Mouse (Mus musculus) G1E (cell line): ENCODE measurements around the gene Capn9. TPM values are rescaled to one million over a fixed set of nuclear protein-coding genes. Genes with fewer than 3 reads are reported as not detected.

Experiments used
- ATAC-seq: 2 replicates; pipeline ENCODE4 v1.8.0; 2016; ENCODE audit warnings: mild to moderate bottlenecking; ENCODE audit not compliant: insufficient number of reproducible peaks, poor library complexity, low FRiP score, severe bottlenecking; ENCODE audit errors: extremely low read depth
- DNase-seq: peaks from one replicate; pipeline ENCODE4 v3.0.0; 2012; ENCODE audit warnings: low spot score
- H3K27me3 ChIP-seq: 2 replicates; pipeline ENCODE4 v1.6.1; 2012; ENCODE audit warnings: mild to moderate bottlenecking, low read length, inconsistent platforms; ENCODE audit not compliant: insufficient read depth
- H3K36me3 ChIP-seq: replicated peaks from 2 replicates; pipeline ENCODE3; 2012; ENCODE audit warnings: mild to moderate bottlenecking, inconsistent platforms
- H3K4me1 ChIP-seq: 2 replicates; pipeline ENCODE4 v1.6.1; 2012; ENCODE audit warnings: low read depth, low read length, inconsistent platforms, mixed read lengths; ENCODE audit not compliant: insufficient read depth
- H3K4me3 ChIP-seq: 2 replicates; pipeline ENCODE4 v1.5.1; 2012; ENCODE audit warnings: low read depth, mild to moderate bottlenecking, inconsistent platforms, low read length, moderate library complexity, mixed read lengths
- H3K9me3 ChIP-seq: replicated peaks from 2 replicates; pipeline ENCODE4 v1.6.1; 2012; ENCODE audit warnings: inconsistent platforms
- CTCF ChIP-seq: IDR thresholded peaks from 2 replicates; pipeline ENCODE4 v1.5.1; 2012; ENCODE audit warnings: low read depth, low read length, inconsistent platforms, mixed read lengths
- GATA1 ChIP-seq: IDR thresholded peaks from 2 replicates; pipeline ENCODE4 v1.6.1; 2012; ENCODE audit warnings: borderline replicate concordance, low read length, inconsistent platforms, mixed read lengths
- GATA2 ChIP-seq: IDR thresholded peaks from 2 replicates; pipeline ENCODE4 v1.6.1; 2012; ENCODE audit warnings: low read depth, low read length, inconsistent platforms, borderline replicate concordance
- POLR2AphosphoS5 ChIP-seq: IDR thresholded peaks from 2 replicates; pipeline ENCODE4 v1.6.1; 2012; ENCODE audit warnings: low read depth, low read length, inconsistent platforms; ENCODE audit not compliant: insufficient replicate concordance
- TAL1 ChIP-seq: conservative IDR thresholded peaks from 2 replicates; pipeline ENCODE4 v1.6.1; 2012; ENCODE audit warnings: low read depth, low read length, inconsistent platforms, mixed read lengths
- polyA plus RNA-seq: library from polyadenylated mRNA; stranded (reverse); fragments of >175 nt; gene quantifications from 2 replicates; pipeline ENCODE4 v1.2.3, GENCODE M21; 2012
- total RNA-seq, 2 experiments: library from RNA; stranded (forward) in 1 of 2; stranded (reverse) in 1 of 2; fragments of 200-1000 nt in 1 of 2; fragments of >200 nt in 1 of 2; fragmentation: Nextera tagmentation in 1 of 2; gene quantifications; 2 replicates each; pipeline ENCODE4 v1.2.3; 2014 to 2017

Capn9 gene
- total and polyA plus RNA-seq, 3 experiments = not detected

DNA sequence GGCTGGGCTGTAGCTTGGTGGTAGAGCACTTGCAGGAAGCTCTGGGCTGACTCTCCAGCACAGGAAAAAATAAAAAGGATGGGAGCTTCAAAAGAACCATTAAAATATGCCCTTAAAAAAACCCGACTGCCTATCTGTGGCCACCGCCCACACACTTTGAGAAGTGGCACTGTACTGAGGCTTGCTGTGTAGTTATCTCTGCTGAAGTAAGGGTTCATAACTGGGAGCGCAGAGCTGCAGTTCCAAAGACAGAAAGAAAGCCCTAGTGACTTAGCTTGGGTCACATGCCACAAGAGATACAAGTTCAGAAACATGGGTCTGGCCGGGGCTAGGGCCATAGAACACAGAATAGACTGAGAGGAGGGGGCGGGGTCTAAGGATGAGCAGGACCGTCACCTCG is 82.0 kb downstream of the Capn9 start:
- Histone ChIP-seq H3K4me1 (peaks cover 34% of the 10 kb centered on the region), H3K9me3 (no peaks in the 10 kb centered on the region), H3K36me3 (peaks cover 63% of the 10 kb centered on the region), H3K4me3 (no peak overlapping the region), H3K27me3 (no peaks in the 10 kb centered on the region)
- ATAC-seq (no peak), DNase-seq (no peak)
- TF ChIP-seq GATA2 (no peak), CTCF (no peak), GATA1 (no peak), POLR2AphosphoS5 (no peak), TAL1 (no peak)

DNA sequence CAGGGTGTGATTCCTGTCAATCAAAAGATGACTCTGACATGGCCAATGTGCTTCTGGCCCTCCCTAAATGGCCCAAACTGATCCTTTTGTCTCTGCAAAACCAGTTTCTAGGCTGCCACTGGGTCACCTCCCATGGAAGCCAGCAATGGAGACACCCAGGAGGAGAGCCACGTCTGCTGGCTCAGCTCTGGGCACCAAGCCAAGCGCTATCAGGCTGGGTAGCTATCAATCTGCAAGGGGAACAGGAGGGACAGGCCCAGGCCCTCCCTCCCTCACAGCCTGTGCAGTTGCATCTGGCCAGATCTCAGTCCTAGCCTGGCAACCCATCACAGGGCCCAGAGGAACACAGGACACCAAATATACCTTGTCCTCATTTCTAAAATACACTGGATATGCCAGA is 82.5 kb downstream of the Capn9 start:
- Histone ChIP-seq H3K27me3 (no peaks in the 10 kb centered on the region; the same call in 1 of the 2 replicates), H3K36me3 (peaks cover 58% of the 10 kb centered on the region), H3K9me3 (no peaks in the 10 kb centered on the region), H3K4me3 (no peak overlapping the region; the same call in 1 of the 2 replicates), H3K4me1 (peaks cover 35% of the 10 kb centered on the region)
- TF ChIP-seq TAL1 = no peak
- no peak for TF ChIP-seq POLR2AphosphoS5
- TF ChIP-seq CTCF = no peak
- TF ChIP-seq GATA2 = no peak
- TF ChIP-seq GATA1 = no peak
- ATAC-seq (no peak), DNase-seq (peak; percentile 52)

DNA sequence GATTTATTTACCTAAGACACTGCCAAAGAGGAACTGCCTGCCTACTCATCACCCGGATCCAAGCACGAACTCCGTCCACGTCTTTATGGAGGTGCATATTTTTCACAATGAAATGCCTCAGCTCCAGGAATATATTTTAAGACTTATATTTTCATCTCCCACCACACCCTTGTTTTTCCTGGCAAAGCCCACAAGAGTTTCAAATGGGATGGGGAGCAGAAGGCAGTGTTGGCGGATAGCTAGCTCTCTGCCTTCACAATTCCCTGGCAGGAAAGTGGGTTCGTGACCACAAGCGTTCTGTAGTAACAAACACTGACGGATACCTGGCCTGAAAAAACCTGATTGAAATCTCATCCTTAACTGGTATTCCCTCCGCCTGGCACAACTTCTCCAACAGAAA is 85.9 kb downstream of the Capn9 start:
- Histone ChIP-seq H3K36me3 (peaks cover 32% of the 10 kb centered on the region), H3K4me1 (peaks cover 39% of the 10 kb centered on the region), H3K27me3 (peaks cover 6% of the 10 kb centered on the region; the same call in 1 of the 2 replicates), H3K9me3 (no peaks in the 10 kb centered on the region), H3K4me3 (peak overlapping the region; percentile 84; the same call in 1 of the 2 replicates)
- ATAC-seq (no peak), DNase-seq (no peak)
- no peak for TF ChIP-seq POLR2AphosphoS5
- no peak for TF ChIP-seq TAL1
- no peak for TF ChIP-seq CTCF
- no peak for TF ChIP-seq GATA1
- TF ChIP-seq GATA2 = no peak

DNA sequence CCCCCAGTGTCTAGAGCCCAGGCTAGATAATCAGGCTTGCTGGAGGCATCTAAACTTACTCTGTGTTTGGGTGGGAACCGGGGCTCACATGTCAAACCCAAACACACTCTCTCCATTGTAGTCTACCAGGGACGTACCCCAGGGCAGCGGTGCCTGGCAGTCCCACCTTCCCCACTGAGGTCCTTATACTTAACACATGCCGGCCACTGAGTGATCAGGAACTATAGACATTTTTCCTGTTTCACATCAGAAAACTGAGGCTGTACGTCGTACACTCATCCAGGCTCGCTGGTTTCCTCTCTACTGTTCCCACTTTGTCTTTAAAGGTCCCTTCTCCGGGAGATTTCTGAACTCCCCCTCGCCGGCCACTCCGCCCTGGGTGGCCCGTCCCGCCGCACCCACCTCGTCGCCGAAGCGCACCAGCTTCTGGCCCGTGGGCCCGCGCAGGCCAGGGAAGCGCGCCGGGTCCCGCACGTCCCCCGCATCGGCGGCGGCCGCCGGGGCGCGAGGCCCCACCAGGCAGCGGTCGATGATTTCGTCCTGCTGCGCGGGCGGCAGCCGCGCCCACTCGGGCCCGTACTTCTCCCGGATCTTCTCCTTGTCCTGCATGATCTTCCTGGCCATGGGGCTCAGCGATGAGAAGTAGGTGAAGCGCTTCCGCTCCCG is 86.7 kb downstream of the Capn9 start:
- H3K36me3 ChIP-seq = peaks cover 29% of the 10 kb centered on the region
- peak overlapping the region; percentile 84 for H3K4me3 ChIP-seq
- DNase-seq (peak; percentile 18), ATAC-seq (0 out of 2 replicates have a peak, but pooled peaks have one; percentile 15)
- TF ChIP-seq GATA2 (no peak), TAL1 (no peak), CTCF (no peak), GATA1 (no peak), POLR2AphosphoS5 (no peak)
- H3K27me3 ChIP-seq = peaks cover 13% of the 10 kb centered on the region; the same call in 1 of the 2 replicates
- H3K4me1 ChIP-seq = peaks cover 39% of the 10 kb centered on the region
- H3K9me3 ChIP-seq = no peaks in the 10 kb centered on the region

DNA sequence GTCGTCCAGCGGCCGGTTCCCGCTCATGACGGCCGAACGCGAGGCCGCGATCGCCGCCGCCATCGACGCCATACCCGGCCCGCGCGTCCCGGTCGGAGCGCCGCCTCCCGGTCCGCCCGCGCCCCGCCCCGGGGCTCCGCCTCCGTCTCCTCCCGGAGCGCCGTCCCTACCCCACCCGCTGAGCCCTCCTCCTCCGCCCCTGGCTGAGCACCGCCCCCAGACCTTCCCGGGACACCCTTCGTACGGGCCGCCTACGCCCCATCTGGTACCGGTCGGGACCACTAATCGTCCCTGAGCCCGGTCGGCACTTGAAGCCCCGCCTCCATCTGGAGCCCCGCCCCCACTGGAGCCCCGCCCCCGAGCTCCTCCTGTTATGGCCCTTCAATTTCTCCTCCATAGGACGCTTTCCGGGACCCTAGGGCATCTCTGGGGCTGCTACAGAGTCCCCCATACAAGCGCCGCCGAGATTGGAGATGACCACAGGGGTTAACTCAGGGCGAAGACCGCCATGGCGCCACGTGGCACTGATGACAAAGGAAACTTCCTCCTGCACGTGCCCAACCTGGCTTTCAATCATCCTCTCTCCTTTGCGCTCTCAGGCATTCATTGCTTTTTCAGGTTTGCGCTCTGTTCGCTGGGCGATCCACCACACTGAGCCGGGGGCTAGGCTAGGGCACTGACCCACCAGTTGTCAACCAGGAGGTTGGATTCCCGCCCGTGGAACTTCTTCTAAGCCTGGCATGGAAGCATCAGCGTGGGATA is 87.4 kb downstream of the Capn9 start, which contains the start of gene 2310022B05Rik:
Gene 2310022B05Rik (minus strand): TSS at position 258 of the 762 bp plus-strand sequence.
- Histone ChIP-seq H3K27me3 (peaks cover 14% of the 10 kb centered on the region; the same call in 1 of the 2 replicates), H3K4me3 (peak within 1 kb of the TSS; percentile 84), H3K36me3 (peaks cover 27% of the 10 kb centered on the region), H3K9me3 (no peaks in the 10 kb centered on the region), H3K4me1 (peaks cover 38% of the 10 kb centered on the region)
- DNase-seq (peak; percentile 84), ATAC-seq (peak; percentile 90)
- TF ChIP-seq GATA2 = no peak
- TF ChIP-seq TAL1 = no peak
- no peak for TF ChIP-seq GATA1
- no peak for TF ChIP-seq POLR2AphosphoS5
- no peak for TF ChIP-seq CTCF

DNA sequence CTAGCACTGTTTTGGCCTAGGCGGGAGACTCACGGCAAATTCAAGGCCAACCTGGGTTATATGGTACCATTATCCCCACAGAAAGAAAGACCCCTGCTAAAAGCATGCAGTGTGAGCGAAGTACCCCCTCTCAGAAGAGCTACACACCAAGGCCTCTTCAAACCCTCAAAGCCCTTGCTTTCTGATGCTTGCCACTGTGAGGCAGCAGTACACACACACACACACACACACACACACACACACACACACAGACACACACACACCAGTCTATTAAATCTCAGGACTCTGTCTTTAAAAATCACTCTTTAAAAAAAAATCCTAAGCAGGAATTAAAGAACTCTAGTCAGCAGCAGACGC is 87.9 kb downstream of the Capn9 start:
- no peak for TF ChIP-seq CTCF
- H3K27me3 ChIP-seq = peaks cover 14% of the 10 kb centered on the region; the same call in 1 of the 2 replicates
- no peaks in the 10 kb centered on the region for H3K9me3 ChIP-seq
- peaks cover 35% of the 10 kb centered on the region for H3K4me1 ChIP-seq
- no peak for ATAC-seq
- no peak for DNase-seq
- peak overlapping the region; percentile 84; the same call in 1 of the 2 replicates for H3K4me3 ChIP-seq
- peaks cover 23% of the 10 kb centered on the region for H3K36me3 ChIP-seq
